Mouse (Mus musculus) left cerebral cortex, adult 11 months (tissue): ENCODE data around the gene Mrc1.
A peak's percentile ranks its signal among the peaks of the same experiment; 100 is the strongest.

Experiments
- DNase-seq: peaks from one replicate; pipeline ENCODE4 v3.0.0; 2022; ENCODE audit warnings: low spot score

Mrc1 gene

GRCm38 (mm10) chr2:14244157-14244556 is 15.0 kb downstream of the Mrc1 start:
- no peak for DNase-seq

- no peak for DNase-seq
Observed at GRCm38 (mm10) chr2:14244668-14245067, 15.5 kb downstream of the Mrc1 start.

GRCm38 (mm10) chr2:14249839-14250564 is 20.8 kb downstream of the Mrc1 start:
- DNase-seq: no peak

GRCm38 (mm10) chr2:14251938-14252337 is 22.7 kb downstream of the Mrc1 start:
- no peak for DNase-seq

GRCm38 (mm10) chr2:14258345-14258850 is 29.2 kb downstream of the Mrc1 start:
- DNase-seq: no peak

GRCm38 (mm10) chr2:14262090-14262489 is 32.9 kb downstream of the Mrc1 start:
- DNase-seq: no peak

GRCm38 (mm10) chr2:14269160-14269559 is 40.0 kb downstream of the Mrc1 start:
- no peak for DNase-seq

GRCm38 (mm10) chr2:14272088-14272487 is 42.9 kb downstream of the Mrc1 start:
- DNase-seq: no peak

GRCm38 (mm10) chr2:14275796-14276195 is 46.6 kb downstream of the Mrc1 start:
- DNase-seq: no peak

- no peak for DNase-seq
Observed at GRCm38 (mm10) chr2:14279256-14279655, 50.1 kb downstream of the Mrc1 start.

- no peak for DNase-seq
Observed at GRCm38 (mm10) chr2:14279795-14280194, 50.6 kb downstream of the Mrc1 start.

GRCm38 (mm10) chr2:14295334-14295733 is 66.1 kb downstream of the Mrc1 start:
- DNase-seq: peak; percentile 73

GRCm38 (mm10) chr2:14312505-14313380 is 83.6 kb downstream of the Mrc1 start:
- DNase-seq: no peak

- no peak for DNase-seq
Observed at GRCm38 (mm10) chr2:14315113-14315512, 85.9 kb downstream of the Mrc1 start.

- peak; percentile 30 for DNase-seq
Observed at GRCm38 (mm10) chr2:14341652-14342308, 112.6 kb downstream of the Mrc1 start.

GRCm38 (mm10) chr2:14342309-14342839 is 113.2 kb downstream of the Mrc1 start:
- no peak for DNase-seq
